Mouse (Mus musculus) Patski (cell line): ENCODE results near the gene 4930539E08Rik. TPM values are rescaled to one million over a fixed set of nuclear protein-coding genes. Genes with fewer than 3 reads are reported as not detected.

ENCODE experiments used
- ATAC-seq: fragments of 100-300 bp; one replicate; pipeline ENCODE4 v1.8.0; 2021
- CTCF ChIA-PET: fragments of 350-600 bp; sonication (Branson Sonifier 250); formaldehyde crosslinking; loops from one replicate; lab custom pipeline; 2022; ENCODE audit warnings: inconsistent platforms; lab: Charles Lee
- POLR2A ChIA-PET: fragments of 350-600 bp; sonication (Branson Sonifier 250); formaldehyde crosslinking; loops from one replicate; lab custom pipeline; 2022; ENCODE audit warnings: antibody characterized with exemption, inconsistent platforms; lab: Charles Lee
- DNase-seq: peaks from one replicate; pipeline ENCODE4 v3.0.0-alpha.2; 2011; ENCODE audit warnings: low read depth, low spot score
- H3K27me3 ChIP-seq: fragments of 371-371 bp; one replicate; pipeline ENCODE4 v1.5.1; 2021
- CTCF ChIP-seq: fragments of 100-300 bp; IDR thresholded peaks from one replicate; pipeline ENCODE4 v1.5.1; 2021
- in situ Hi-C: fragments of 300-500 bp; cut with MboI; formaldehyde crosslinking; loops from 3 replicates; pipeline ENCODE4 v1.11.1; 2018; ENCODE audit warnings: low pct_unique_long_range_greater_than_20kb, mixed read lengths
- polyA plus RNA-seq: library from polyadenylated mRNA; unstranded; gene quantifications from one replicate; pipeline ENCODE4 v1.2.3, GENCODE M21; 2021

Gene 4930539E08Rik
- polyA plus RNA-seq, result 0.05 TPM

DNA sequence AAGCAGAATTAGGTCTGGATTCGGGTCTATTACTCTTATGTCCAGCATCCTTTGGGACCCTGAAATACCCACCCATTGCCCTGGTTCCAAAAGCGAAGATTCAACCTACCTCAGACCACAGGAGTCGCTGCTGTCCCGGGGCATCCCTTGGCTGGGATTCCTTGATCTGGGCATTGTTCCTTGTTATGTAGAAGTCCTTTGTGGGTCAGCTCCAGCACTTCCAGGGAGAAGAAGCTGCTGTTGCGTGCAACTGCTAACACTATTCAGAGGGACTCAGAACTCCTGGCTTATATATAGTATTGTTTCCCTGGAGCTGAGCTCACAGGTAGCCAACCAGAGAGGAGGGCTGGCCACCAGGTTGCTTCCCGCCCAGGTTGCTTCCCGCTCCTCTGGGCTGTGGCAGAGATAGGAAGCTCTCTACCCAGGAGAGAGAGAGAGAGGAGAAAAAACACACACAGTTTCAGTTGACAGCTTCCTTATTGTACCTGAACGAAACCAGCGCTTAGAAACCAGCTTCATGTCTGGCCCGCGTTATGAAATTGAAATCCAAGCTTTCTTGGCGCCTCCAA, at the start of gene 4930539E08Rik:
4930539E08Rik (minus strand) TSS at position 265 of the 569 bp plus-strand sequence.
- ChIA-PET CTCF (interaction anchor here (2.7 kb wide), 1 partner anchor 12 kb away, joined by 9 read pairs; no protein-coding TSS in a partner anchor), POLR2A (no interaction called here)
- H3K27me3 ChIP-seq, result no peaks in the 10 kb centered on the region
- no peak for DNase-seq
- TF ChIP-seq CTCF, result no peak
- ATAC-seq, result no peak
- in situ Hi-C loops, result loop anchor here (10.0 kb wide), 1 partner anchor 240 kb away; no protein-coding TSS in a partner anchor

DNA sequence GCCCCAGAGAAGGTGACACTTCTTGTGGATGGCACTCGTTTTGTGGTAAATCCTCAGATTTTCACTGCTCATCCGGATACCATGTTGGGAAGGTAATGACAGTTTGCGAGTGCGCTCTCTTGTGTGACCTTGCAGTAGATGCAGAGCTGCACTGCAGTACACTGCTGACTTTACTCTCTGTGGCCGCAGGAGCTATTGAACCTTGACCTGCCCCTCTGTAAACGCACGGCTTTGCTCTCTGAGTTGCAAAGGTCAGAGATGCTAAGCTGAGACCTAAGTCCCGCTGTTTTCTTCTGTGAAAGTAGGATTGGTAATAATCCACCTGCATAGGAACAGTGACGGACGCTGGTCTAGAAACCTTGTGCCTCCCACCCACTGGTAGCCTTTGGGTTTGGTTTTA, 46.5 kb upstream of the 4930539E08Rik start:
- no peaks in the 10 kb centered on the region for H3K27me3 ChIP-seq
- ATAC-seq (no peak), DNase-seq (no peak)
- TF ChIP-seq CTCF, result no peak
- in situ Hi-C loops, result no loop called here
- POLR2A ChIA-PET, result interaction anchor here (0.6 to 0.7 kb wide), 2 partner anchors 89 to 148 kb away, joined by 3 to 4 read pairs; no protein-coding TSS in a partner anchor
- CTCF ChIA-PET, result no interaction called here

DNA sequence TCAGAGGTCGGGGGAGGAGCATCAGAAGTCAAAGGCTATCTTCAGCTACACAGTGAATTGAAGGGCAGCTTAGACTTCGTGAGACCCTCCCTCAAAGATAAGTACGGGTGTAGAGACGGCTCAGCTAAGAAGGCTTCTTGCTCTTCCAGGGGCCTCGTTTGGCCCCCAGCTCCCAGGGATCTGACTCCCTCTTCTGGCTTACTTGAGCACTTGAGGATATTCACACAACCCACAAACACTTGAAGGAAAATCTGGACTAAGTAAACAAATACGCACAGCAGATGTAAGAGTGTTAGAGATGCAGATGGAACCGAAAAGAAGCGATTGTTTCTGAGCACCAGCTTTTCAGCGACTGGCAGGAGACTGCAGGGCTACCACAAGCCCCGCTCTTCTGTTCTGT, 45.5 kb upstream of the 4930539E08Rik start:
- TF ChIP-seq CTCF, result no peak
- DNase-seq (no peak), ATAC-seq (no peak)
- CTCF ChIA-PET, result no interaction called here
- POLR2A ChIA-PET, result interaction anchor here (0.7 kb wide), 1 partner anchor 90 kb away, joined by 3 read pairs; no protein-coding TSS in a partner anchor
- in situ Hi-C loops, result no loop called here
- H3K27me3 ChIP-seq, result no peaks in the 10 kb centered on the region

- in situ Hi-C loops, result no loop called here
- CTCF ChIA-PET, result interaction anchor here (1.5 kb wide), 1 partner anchor 17 kb away, joined by 6 read pairs; no protein-coding TSS in a partner anchor
Observed at GRCm38 (mm10) chr17:28954416-28954815, 39.3 kb upstream of the 4930539E08Rik start.

GRCm38 (mm10) chr17:28953251-28953650, 38.1 kb upstream of the 4930539E08Rik start:
- no peak for DNase-seq
- ChIA-PET CTCF (interaction anchor here (0.7 to 1.0 kb wide), 2 partner anchors 34 to 73 kb away, joined by 3 read pairs; no protein-coding TSS in a partner anchor), POLR2A (interaction anchor here (1.0 kb wide), 1 partner anchor 17 kb away, joined by 4 read pairs; no protein-coding TSS in a partner anchor)
- no peaks in the 10 kb centered on the region for H3K27me3 ChIP-seq
- no peak for TF ChIP-seq CTCF
- in situ Hi-C loops, result no loop called here
- ATAC-seq, result no peak

More at GRCm38 (mm10) chr17:28954416-28954815, 39.3 kb upstream of the 4930539E08Rik start:
- ATAC-seq, result no peak
- POLR2A ChIA-PET, result interaction anchor here (1.0 kb wide), 1 partner anchor 36 kb away, joined by 3 read pairs; no protein-coding TSS in a partner anchor
- no peaks in the 10 kb centered on the region for H3K27me3 ChIP-seq
- DNase-seq, result no peak
- TF ChIP-seq CTCF, result no peak

GRCm38 (mm10) chr17:28951831-28952799, 37.0 kb upstream of the 4930539E08Rik start, which contains the start of gene Kctd20:
Gene Kctd20 (plus strand): TSS chr17:28951950.
- in situ Hi-C loops, result no loop called here
- POLR2A ChIA-PET, result interaction anchor here (0.6 to 1.5 kb wide), 4 partner anchors 10 to 70 kb away, joined by 3 to 4 read pairs (median 4); no protein-coding TSS in a partner anchor
- CTCF ChIA-PET, result interaction anchor here (0.7 kb wide), 1 partner anchor 25 kb away, joined by 3 read pairs; no protein-coding TSS in a partner anchor
- H3K27me3 ChIP-seq, result no peaks in the 10 kb centered on the region
- peak; percentile 50 for DNase-seq
- TF ChIP-seq CTCF, result no peak
- ATAC-seq, result peak; percentile 77

DNA sequence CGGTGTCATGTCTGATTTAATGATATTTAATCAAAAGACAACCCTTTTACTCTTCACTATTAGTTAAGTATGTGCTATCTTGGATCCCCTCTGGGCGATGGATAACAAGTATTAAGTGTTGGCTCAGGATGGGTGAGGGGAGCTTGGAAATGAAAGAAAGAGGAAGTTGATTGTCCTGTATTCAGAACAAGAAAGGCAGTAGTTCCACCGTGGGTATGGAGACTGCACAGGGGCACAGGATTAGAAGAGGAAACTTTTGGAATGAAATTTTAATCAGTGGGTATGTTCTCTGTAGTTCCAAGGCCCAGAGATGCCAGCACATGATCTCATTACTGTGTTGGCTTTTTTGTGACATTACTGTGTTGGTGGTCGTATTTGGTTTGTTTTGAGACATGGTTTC, 35.6 kb upstream of the 4930539E08Rik start:
- H3K27me3 ChIP-seq, result no peaks in the 10 kb centered on the region
- in situ Hi-C loops, result no loop called here
- ATAC-seq (no peak), DNase-seq (no peak)
- POLR2A ChIA-PET, result no interaction called here
- CTCF ChIA-PET, result no interaction called here
- TF ChIP-seq CTCF, result no peak

DNA sequence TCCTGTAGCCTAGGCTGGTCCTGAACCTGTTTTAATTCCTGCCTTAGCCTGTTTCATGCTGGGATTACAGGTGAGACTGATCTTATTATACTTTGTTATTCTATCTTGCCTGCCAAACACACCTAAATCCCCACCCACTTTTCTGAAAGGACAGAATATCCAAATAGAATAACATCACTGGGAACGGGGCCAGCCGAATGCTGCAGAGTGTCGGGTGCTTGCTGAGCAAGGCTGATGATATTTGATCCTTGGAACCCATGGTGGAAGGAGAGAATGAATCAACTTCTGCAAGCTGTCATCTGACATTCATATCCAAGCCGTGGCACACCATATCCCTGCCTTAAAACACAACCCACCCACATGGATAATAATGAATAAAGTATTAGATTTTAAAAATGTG, 33.5 kb upstream of the 4930539E08Rik start:
- ChIA-PET POLR2A (interaction anchor here (0.8 kb wide), 1 partner anchor 10 kb away, joined by 4 read pairs; no protein-coding TSS in a partner anchor), CTCF (interaction anchor here (1.4 to 1.7 kb wide), 2 partner anchors 12 to 22 kb away, joined by 5 to 6 read pairs; no protein-coding TSS in a partner anchor)
- no peak for DNase-seq
- H3K27me3 ChIP-seq, result no peaks in the 10 kb centered on the region
- in situ Hi-C loops, result no loop called here
- no peak for TF ChIP-seq CTCF
- no peak for ATAC-seq

DNA sequence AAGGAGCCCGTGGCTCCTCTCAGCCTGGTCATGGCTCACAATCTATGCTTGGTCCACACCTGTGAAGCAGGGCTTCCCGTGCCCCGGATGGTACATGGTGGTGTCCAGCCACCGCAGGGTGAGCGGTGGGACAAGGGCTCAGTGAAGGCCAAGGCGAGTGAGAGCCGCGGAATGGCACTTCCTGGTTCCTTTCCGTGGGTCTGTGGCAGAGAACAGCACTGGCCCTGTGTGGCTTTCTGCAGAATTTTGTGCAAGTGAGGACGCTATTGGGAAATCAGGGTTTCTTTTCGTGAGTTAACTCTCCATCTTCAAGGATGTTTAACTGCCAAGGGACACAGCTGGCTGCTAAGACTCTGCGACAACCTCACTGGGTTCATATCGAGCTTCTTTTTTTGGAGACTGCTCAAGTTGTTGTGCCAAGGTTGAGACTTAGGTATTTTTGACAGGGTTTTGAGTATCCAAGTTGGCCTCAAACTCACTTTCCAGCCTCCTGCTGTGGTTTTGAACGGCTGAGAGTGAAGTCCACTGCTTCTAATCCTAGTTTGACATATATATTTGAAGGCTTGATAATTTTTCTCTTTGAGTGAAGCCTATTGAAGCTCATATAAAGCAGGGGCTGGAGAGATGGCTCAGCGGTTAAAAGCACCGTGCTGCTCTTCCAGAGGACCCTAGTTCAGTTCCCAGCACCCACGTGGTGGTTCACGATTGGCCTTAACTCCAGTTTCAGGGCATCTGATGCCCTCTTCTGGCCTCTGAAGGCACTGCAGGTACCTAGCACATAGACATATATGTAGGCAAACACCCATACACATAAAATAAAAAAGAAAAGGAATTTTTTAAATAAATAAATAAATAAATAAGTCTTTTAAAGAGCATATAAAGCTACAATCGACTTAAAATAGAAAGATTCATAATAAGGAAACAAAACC, 32.2 kb upstream of the 4930539E08Rik start:
- DNase-seq (no peak), ATAC-seq (no peak)
- CTCF ChIA-PET, result interaction anchor here (0.8 to 1.7 kb wide), 3 partner anchors 11 to 48 kb away, joined by 3 to 6 read pairs (median 5); no protein-coding TSS in a partner anchor
- POLR2A ChIA-PET, result no interaction called here
- in situ Hi-C loops, result no loop called here
- TF ChIP-seq CTCF, result no peak
- no peaks in the 10 kb centered on the region for H3K27me3 ChIP-seq
